Mouse (Mus musculus): Measurements from ENCODE around the gene Zbtb48.

- no peak for TF ChIP-seq CTCF (IDR thresholded peaks at IDR 0.05; ENCODE audit: control insufficient read depth, insufficient read depth, insufficient read length)
- no peak for TF ChIP-seq FOSL1 (IDR thresholded peaks at IDR 0.05; ENCODE audit: insufficient read depth, low read length, poor library complexity, severe bottlenecking)
- TF ChIP-seq USF1 (IDR thresholded peaks at IDR 0.05; ENCODE audit: low read depth) = no peak
- no peak for TF ChIP-seq MYOD1 (IDR thresholded peaks at IDR 0.05; ENCODE audit: control insufficient read depth, insufficient read length, low read depth)
- TF ChIP-seq CEBPB (IDR thresholded peaks at IDR 0.05; ENCODE audit: low read depth) = no peak
- no peak for TF ChIP-seq MAX (IDR thresholded peaks at IDR 0.05)
- TF ChIP-seq MYOG (IDR thresholded peaks at IDR 0.05; ENCODE audit: control insufficient read depth, extremely low read depth, insufficient read length) = no peak
These were observed 45.2 kb upstream of the Zbtb48 start for GRCm38 (mm10) chr4:152072655-152073054.

Measured in C2C12 (cell line).